In genomic region chr1:191836318-191836985, GRCm38 (mm10) we compare ENCODE assay signal across 20 mouse cellular contexts. TPM values are rescaled to one million over a fixed set of nuclear protein-coding genes. Genes with fewer than 3 reads are reported as not detected.
DNase-seq lines count a peak whose midpoint lies in the region; ATAC-seq and TF ChIP-seq lines count a peak whose summit lies in the region.
"Had no signal": no experiment of that assay in that cellular context is flagged by ENCODE, and none has a peak within 500 bp of the region (broad histone marks: within the 10 kb centered on the region; RNA-seq: fewer than 3 reads in every experiment).

No protein-coding gene starts in this region.

- no peak overlapping the region for H3K9ac ChIP-seq in kidney, embryonic 16.5 days (replicated peaks; ENCODE audit: low read length)
- H3K9ac ChIP-seq in neural tube, embryonic 15.5 days (replicated peaks) = no peak overlapping the region
- H3K9ac ChIP-seq: embryonic facial prominence, embryonic 15.5 days; heart, embryonic 13.5 days; hindbrain, embryonic 12.5 days had no signal

- peak; percentile 52 for DNase-seq in kidney, adult 18-20 months
- peak; percentile 20 for DNase-seq in Muller cell, postnatal 12 days (ENCODE audit: inconsistent ontology term)
- no peak for DNase-seq in Patski (ENCODE audit: low read depth, low spot score)
- peak; percentile 65 for DNase-seq in kidney, postnatal 14 days
- no peak for DNase-seq in left cerebral cortex, postnatal 4 days
- DNase-seq: adrenal gland, postnatal 10 days; cerebellum, adult 11 months; cerebellum, adult 8-10 months; cerebellum, postnatal 14 days; embryo, embryonic 11 days; gastrocnemius, adult 2 months; gastrocnemius, postnatal 25 days; heart, postnatal 4 days had no signal

- ATAC-seq in kidney, embryonic 16.5 days (ENCODE audit: low FRiP score, low TSS enrichment) = no peak
- ATAC-seq in Patski = peak; percentile 61
- ATAC-seq in neural tube, embryonic 15.5 days (ENCODE audit: low FRiP score) = no peak
- ATAC-seq: hindbrain, embryonic 16.5 days had no signal

- TF ChIP-seq CTCF in Patski (IDR thresholded peaks at IDR 0.05) = no peak

- H3K27me3 ChIP-seq in kidney, embryonic 16.5 days (ENCODE audit: insufficient read depth, low read length) = no peaks in the 10 kb centered on the region
- H3K27me3 ChIP-seq in Patski = no peaks in the 10 kb centered on the region
- H3K27me3 ChIP-seq in neural tube, embryonic 15.5 days (replicated peaks) = no peaks in the 10 kb centered on the region
- H3K27me3 ChIP-seq: embryonic facial prominence, embryonic 15.5 days; heart, embryonic 13.5 days; hindbrain, embryonic 12.5 days had no signal

- H3K27ac ChIP-seq in kidney, embryonic 16.5 days (ENCODE audit: low read length) = no peak overlapping the region
- no peak overlapping the region for H3K27ac ChIP-seq in neural tube, embryonic 15.5 days (replicated peaks)
- H3K27ac ChIP-seq: embryonic facial prominence, embryonic 15.5 days; gastrocnemius, adult 2 months; heart, embryonic 13.5 days; hindbrain, embryonic 12.5 days had no signal

- peaks cover 16% of the 10 kb centered on the region for H3K36me3 ChIP-seq in kidney, embryonic 16.5 days (ENCODE audit: insufficient read depth, low read length)
- no peaks in the 10 kb centered on the region for H3K36me3 ChIP-seq in neural tube, embryonic 15.5 days

- no peak overlapping the region for H3K4me2 ChIP-seq in kidney, embryonic 16.5 days (replicated peaks; ENCODE audit: low read depth, low read length)
- H3K4me2 ChIP-seq in neural tube, embryonic 15.5 days = no peak overlapping the region
- H3K4me2 ChIP-seq: embryonic facial prominence, embryonic 15.5 days; heart, embryonic 13.5 days; hindbrain, embryonic 12.5 days had no signal

- no peak overlapping the region for H3K4me3 ChIP-seq in kidney, embryonic 16.5 days (ENCODE audit: low read length)
- H3K4me3 ChIP-seq in neural tube, embryonic 15.5 days (replicated peaks) = no peak overlapping the region
- H3K4me3 ChIP-seq: embryonic facial prominence, embryonic 15.5 days; erythroblast, embryonic 14.5 days; gastrocnemius, adult 2 months; heart, embryonic 13.5 days; hindbrain, embryonic 12.5 days had no signal

- POLR2A ChIA-PET in Patski (lab: Charles Lee) = interaction anchor here (1.1 to 1.4 kb wide), 2 partner anchors 126 to 150 kb away, joined by 3 read pairs; no protein-coding TSS in a partner anchor

- in situ Hi-C loops in Patski (cut with MboI; ENCODE audit: low pct_unique_long_range_greater_than_20kb) = loop anchor here (5.0 to 25.0 kb wide), 4 partner anchors 56 to 876 kb away; no protein-coding TSS in a partner anchor

- intact Hi-C loops in left cerebral cortex, postnatal 4 days (cut with DNase I) = loop anchor here (5.0 kb wide), 2 partner anchors 71 to 126 kb away; partner anchors contain the start of gene Slc30a1

- peaks cover 13% of the 10 kb centered on the region for H3K4me1 ChIP-seq in kidney, embryonic 16.5 days (ENCODE audit: insufficient read depth, low read length)
- peaks cover 10% of the 10 kb centered on the region for H3K4me1 ChIP-seq in neural tube, embryonic 15.5 days
- H3K4me1 ChIP-seq: embryonic facial prominence, embryonic 15.5 days had no signal

- WGBS in kidney, embryonic 16.5 days = 65% methylated on average over 5 of the region's 5 CpGs
- 47% methylated on average over 5 of the region's 5 CpGs for WGBS in neural tube, embryonic 15.5 days

- H3K9me3 ChIP-seq in kidney, embryonic 16.5 days (ENCODE audit: low read length) = no peaks in the 10 kb centered on the region
- H3K9me3 ChIP-seq in neural tube, embryonic 15.5 days (replicated peaks) = no peaks in the 10 kb centered on the region
- H3K9me3 ChIP-seq: embryonic facial prominence, embryonic 15.5 days; heart, embryonic 13.5 days; hindbrain, embryonic 12.5 days had no signal

- CTCF ChIA-PET in Patski (lab: Charles Lee) = interaction anchor here (1.9 to 4.1 kb wide), 4 partner anchors 28 to 258 kb away, joined by 6 to 60 read pairs (median 36); partner anchors contain the start of gene Traf5

RNA-seq across cellular contexts. Expression of gene Nek2, which starts 15.2 kb away (rescaled TPM):
- polyA plus RNA-seq in kidney, embryonic 16.5 days (2015; fragmentation: Nextera tagmentation; extraction: Ambion mirVana) = 50.8 and 52.3 TPM in 2 replicates
- 34.7 TPM for polyA plus RNA-seq in Patski (2021)
- 3.6 and 11.2 TPM in 2 replicates for polyA plus RNA-seq in neural tube, embryonic 15.5 days (2015; fragmentation: Nextera tagmentation; extraction: Ambion mirVana)
- total RNA-seq in left cerebral cortex, postnatal 4 days (2021) = 1 to 10 TPM; 4.8 to 6.1 TPM

Comparison
In these comparisons a context has a peak if more than half of its experiments do, and no peak if none do; other contexts are left out.
1. DNase-seq: peak in kidney, adult 18-20 months (single experiment), Muller cell, postnatal 12 days (single experiment) and kidney, postnatal 14 days (single experiment); none in Patski (single experiment) and left cerebral cortex, postnatal 4 days (single experiment).